Mouse (Mus musculus) spleen, adult 12 weeks (tissue): Measurements from ENCODE around the gene Baz2b.

Source experiments
- DNase-seq: peaks from one replicate; pipeline ENCODE4 v3.0.0; 2022; ENCODE audit warnings: low spot score

Baz2b gene

DNA sequence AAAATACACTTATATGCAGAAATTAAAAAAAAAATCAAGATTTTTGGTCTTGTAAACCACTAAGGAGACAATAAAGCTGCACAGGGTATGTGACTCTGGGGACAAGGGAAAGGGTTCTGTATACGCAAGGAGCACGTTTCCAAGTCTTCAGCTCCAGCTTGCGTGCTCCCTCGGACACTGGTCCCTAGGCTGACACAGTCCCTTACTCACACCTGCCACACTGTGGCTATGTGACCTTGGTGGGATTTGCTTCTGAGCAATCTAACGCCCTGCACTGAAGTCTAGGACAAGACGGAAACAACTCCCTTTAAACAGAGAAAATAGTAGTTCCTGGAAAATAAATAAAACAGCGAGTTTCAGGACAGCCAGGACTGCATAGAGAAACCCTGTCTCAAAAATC, 253.7 kb downstream of the Baz2b start:
- no peak for DNase-seq

DNA sequence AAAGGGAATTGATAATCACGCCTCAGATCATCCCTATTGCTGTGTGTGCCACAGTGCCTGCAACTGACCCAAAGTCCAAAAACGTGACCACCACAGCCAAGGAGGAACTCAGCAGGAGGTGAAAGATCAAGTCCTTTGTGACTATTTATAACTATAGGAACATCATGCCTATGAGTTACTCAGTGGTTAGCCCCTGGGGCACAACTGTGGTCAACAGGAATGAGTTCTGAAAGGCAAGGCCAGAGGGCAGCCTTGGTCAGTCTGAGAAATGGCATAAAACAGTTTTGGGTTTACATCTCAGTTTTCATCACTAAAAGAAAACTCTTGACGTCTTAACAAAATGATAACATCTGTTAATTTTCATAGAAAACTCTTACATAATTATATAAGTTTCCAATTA, 254.8 kb downstream of the Baz2b start:
- no peak for DNase-seq

DNA sequence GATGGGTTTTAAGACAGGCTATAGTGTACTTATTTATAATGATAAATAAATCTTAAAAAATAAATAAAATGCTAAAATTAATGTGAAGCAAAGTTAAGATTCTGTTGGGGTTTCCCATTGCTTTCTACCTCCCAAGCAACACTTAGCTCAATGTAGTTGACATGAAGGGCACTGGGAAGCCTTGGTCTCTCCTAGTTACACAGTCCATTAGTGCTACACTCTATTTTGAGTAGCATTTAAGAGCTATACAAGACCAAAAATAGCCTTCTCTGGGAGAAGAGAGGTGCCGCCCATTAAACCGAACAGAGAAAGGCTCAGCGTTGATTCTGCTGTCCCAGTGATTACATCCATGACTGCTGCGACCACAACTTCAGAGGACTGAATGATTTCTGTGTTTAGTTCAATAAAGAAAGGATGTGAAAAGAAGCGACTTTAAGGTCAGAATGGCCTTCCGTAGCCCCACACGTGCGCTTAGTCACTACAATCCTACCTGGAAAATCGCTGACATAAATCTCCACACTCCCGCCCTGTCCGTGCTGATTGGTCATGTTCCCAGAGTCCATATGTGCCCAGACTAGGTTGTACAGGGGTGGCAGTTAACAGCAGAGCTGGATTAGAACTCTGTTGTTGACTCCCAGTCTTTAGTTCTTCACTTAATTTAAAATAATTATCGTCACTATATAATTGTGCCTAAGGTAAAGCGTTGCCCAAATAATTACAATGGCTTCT, 257.2 kb downstream of the Baz2b start:
- DNase-seq = no peak

DNA sequence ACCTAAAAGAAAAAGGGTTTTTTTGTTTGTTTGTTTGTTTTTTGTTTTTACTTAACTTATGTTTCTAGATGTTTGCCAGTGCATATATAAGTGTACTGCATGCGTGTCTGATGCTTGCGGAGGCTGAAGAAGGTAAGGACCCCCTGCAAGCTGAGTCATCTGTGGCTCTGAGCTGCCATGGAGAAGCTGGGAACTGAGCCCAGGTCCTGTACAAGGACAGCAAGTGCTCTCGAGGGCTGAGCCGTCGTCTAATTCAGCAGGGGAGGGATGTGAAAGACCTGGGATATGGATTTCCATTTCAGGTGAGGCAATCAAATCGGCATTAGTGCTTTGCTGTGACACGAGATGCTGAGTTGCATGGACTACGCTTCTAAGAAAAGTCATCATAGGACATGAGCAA, 257.9 kb downstream of the Baz2b start:
- DNase-seq = no peak

DNA sequence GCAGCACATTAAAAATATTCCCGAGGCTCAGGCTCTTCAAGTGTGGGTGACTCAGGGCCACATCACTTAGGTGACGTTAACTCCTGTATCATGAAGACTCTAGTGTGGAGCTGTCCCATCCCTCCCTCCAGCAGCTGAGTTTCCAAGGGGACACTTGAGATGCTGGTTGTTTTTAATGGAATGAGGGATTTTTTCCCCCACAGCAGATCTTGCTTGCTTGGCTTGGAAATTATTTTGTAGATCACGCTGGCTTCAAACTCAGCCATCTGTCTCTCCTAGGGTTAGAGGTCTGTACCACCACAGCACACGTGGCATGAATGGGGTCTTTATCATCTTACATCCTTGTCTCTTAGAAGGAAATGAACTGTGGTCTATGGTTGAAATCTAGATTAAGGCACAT, 258.5 kb downstream of the Baz2b start:
- no peak for DNase-seq

DNA sequence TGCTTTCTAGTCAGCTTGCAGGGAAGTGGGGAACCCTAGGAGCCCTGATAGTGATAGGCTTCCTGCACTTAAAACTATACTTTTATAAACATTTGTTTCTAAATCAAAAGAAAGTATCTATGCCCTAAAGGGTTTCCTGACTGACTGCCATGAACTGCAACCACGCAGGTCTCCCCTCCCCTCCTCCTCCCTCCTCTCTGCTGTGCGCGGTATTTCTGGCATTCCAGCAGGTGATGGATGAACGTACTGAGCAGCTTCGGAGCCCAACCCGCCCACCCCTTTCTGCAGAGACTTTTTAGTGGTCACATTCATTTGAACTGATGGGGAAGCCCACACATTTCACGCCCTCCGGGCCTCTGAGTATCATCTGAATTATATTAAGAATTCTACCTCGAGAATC, 273.3 kb downstream of the Baz2b start:
- no peak for DNase-seq

DNA sequence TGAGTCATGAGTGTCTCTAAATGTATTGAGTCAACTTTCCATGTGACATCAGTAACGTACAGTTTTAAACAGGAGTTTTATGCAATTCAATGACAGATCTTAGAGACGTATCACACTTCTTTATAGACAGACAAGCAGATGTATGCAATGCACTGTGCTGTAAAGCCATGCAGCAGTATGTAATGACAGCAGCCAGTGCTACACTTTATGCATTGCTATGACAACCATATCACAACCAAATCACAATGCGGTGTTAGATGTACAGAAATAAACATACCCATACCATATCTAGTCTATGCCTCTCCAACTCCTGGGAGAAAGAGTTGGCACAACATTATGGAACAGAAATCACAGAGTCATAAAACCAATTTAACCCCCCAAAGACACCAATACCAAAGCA, 276.5 kb downstream of the Baz2b start:
- DNase-seq = no peak

DNA sequence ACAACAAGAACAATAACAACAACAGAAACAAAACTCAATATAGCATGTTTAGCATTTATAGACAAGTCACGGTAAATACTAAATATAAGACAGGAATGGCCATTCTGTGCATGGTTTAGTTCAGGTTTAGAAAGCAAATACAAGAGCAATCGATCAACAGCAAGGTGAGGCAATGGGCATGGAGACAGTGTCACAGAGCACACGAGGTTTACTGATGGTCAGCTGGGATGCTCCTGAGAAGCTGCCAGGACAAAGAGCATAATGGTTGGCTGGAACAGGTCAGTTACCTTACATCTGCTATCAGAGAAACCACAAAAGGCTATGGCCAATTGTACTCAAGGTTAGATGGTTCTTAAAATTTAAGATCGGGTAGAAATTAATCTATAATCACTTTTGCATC, 277.4 kb downstream of the Baz2b start:
- no peak for DNase-seq

DNA sequence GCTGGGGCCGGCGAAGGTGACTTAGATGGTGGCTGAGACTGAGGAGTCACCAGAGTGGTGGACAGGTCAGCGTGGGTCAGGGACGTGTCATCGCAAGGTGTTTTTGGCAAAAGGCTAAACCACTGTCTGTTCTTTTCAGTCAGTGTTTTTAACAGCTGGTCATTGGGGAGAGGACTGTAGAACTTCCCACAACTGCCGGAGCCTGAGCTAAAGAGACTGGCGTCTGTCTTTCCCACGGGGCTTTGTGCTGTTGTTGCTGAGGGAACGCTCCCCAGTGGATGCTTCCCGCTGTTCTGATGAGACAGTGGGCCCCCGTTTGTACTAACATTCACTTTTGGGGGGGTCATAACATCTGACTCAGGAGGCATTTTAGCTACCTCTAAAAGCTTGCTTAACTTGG, 296.0 kb downstream of the Baz2b start:
- DNase-seq = no peak

DNA sequence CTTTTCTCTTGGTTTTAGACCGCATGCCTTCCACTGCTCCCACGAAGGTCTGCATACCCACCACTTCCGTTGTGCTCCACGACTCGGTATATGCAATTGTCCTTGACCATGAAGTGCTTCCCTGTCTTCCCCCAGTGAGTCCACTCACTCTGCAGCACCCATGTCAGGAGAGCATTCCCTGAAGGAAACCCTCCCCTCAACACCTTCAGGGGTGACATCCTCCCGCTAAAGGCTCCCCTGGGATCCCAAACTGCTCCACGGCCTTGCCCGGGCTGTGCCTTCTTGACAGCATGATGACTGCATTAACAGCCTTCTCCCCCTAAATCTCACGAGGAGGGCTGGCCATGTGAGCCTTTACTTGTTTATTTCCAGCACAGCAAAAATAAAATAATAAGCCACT, 301.6 kb downstream of the Baz2b start:
- DNase-seq = no peak

DNA sequence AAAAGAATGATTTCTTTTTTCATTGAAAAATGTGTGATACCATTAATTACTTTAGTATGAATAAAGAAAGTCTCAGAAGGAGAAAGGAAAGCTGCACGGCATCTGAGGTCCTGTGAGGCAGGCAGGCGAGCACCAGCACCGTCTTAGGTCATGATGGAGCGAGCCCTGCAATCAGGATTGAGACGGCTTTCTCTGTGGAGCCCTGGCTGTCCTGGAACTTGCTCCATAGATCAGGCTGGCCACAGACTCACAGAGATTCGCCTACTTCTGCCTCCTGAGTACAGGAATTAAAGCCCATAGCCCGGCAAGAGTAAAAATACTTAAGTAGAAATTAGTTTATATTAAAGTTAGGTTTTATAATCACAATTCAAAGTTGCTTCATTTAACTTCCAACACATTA, 305.6 kb downstream of the Baz2b start:
- no peak for DNase-seq

DNA sequence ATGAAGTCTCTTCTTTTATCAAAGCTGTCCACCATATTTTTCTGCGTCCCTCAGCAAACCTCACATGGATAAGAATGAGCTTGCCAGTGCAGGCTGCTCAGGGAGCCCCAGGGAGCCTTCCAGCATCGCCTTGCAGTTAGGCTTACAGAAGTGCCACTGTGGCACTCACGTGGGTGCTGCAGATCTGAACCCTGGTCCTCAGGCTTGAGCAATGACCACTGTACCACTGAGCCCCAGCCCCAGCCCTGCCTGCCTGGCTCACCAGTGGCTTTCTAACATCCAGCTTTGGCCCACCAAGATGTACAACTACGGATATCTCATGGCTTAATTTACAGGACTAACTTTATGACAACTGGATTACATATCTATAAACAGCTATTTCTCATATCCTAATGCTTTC, 311.0 kb downstream of the Baz2b start:
- no peak for DNase-seq

DNA sequence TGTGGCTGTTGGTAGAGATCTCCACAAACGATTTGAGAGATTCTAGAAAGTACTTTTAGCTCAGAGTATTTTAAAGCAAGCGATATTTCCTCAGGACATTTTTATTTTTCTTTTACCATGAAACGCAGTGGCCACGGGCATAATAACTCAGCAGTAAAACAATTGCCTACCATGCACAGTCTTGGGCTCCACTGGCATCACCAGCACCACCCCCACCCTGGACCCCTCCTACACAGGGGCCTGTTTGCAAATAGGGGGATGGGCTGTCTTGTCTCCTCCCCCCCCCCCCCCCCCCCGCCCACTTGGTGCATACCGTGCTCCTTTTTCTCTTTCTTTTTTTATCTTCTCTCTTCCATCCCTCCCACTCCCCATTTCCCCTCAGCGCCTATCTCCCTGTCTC, 311.5 kb downstream of the Baz2b start:
- no peak for DNase-seq

DNA sequence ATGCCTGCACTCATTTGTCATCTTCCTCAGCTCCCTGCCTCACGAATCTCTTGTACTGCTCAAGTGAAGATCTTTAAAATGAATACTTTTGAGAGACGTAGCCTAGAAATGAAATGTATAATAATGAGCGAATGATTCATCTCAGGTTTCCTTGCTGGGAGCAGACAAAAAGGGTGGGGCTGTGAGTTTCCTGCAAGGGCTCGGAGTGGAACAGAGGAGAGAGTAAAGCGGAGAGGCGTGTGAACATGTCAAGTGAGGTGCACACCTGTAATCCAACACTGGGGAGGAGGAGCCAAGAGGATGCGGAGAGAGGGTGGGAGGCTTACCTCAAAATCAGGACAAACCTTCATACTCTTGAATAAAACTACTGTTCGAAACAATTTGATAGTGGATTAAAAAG, 312.8 kb downstream of the Baz2b start:
- no peak for DNase-seq

DNA sequence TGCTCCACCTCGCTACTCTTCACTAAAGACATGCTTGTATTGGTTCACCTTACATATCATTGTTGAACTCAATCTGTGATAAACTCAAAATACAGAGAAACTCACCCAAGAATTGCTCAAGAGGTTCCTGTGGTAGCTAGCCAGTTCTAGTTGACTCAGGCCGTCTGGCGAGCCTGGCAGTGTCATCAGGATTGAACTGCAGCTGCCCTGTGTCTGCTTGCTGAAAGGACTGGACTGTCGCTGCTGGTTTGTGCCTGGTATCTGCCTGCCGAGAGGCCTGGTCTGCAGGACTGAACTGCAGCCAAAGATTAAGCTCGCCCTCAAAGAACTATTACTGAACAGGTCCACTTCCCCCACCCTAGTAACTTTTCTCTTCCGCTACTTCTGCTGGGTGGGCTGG, 313.2 kb downstream of the Baz2b start:
- no peak for DNase-seq

DNA sequence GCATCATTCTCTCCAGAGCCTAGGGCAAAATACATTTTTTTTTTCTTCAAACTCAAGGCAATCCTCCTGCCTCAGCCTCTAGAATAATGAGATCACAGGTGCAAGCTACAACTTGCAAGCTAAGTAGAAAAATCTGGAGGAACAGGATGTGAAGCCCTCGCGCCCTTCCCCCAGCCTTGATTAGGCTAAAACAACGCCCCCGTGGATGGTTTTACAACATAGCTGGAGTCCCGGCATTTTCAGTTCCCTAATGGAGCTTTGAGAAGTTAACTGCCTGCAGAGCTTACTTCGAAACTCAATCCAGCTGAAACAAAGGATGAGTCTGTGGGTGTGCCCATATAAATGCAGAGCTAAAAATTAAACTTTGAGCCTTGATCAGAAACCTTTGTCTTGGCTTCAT, 319.9 kb downstream of the Baz2b start:
- no peak for DNase-seq

DNA sequence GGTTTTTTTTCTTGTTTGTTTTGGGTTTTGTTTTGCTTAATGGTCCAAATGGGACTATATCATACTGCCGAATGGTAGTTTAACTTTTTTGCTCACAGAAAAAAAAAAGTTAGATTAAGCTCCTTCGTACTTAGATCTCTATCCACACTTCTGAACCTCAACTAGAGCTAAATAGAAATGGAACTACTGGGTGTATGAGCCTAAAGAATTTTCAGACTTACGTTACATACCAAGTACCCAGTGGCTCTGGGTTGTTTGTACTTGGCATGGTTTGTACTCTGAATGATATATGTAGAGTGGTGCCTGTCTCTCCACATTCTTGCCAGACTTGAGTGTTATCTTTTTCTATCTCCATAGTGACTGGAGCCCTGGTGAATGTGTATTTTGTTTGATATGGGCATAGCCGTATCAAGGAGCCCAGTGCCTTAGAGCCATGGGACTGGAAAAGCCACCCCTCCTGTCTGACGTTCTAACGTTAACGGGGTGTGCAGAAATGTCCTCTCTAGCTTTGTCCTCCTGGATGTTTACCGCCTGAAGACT, 326.8 kb downstream of the Baz2b start:
- DNase-seq = peak; percentile 13

DNA sequence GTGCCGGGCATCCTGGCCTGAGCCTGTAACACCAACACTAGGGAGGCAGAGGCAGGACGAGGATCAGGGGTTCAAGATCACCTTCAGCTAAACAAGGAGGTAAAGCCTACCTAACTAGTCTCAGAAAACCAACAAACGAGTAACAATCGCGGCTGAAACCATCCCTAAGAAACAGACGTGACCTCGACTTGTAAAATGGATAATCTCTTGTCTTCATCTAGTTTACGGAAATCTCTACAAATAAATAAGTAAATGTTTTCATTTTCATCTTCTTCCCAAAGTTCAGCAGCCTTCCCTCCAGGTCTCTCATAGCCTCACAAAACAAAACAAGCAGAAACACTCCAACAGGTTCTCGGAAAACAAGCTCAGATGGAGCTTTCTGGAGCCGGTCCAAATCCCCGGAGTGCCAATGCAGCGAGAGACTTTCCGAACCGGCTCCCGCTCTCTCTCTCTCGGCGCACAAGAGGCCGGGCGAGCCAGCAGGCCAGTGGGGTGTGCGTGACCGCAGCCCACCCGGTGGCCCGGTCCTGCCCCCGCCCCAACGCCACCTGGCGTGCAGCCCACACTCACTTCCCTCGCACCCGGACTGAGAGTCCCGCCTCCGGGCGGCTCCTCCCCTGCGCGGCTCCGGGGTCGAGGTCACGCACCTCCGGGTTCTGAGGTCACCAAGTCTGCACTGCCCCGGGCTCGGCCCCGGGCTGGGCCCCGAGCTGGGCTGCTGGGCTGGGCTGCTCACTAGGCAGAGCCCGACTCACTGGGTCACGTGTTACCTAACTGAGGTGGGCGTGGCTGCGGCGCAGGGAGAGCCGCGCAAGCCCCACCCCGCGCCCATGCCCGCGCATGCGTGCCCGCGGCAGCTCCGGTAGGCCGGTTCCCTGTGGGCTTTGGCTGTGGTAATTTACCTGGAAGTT, 327.6 kb downstream of the Baz2b start, which contains the start of gene Wdsub1:
TSS of gene Wdsub1 (minus strand) at position 761 of the 911 bp plus-strand sequence.
- DNase-seq = peak; percentile 88

DNA sequence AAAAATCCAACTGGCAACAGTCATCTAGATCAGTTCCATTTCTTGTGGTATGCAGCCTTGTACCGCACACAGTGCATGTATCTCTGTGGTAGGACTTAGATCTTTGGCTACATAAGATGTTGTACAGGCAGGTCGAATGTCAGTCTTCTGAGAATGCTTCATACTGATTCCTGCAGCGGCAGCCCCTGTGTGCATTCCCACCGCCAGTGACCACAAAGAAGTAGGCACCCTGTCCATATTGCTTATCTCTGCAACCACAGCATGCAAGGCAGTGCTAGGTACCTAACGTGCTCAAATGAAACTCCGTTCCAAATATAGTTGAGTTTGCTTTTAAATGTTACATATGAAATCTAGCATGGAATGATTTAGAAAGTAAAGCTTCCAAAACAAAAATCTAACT, 328.2 kb downstream of the Baz2b start:
- no peak for DNase-seq

DNA sequence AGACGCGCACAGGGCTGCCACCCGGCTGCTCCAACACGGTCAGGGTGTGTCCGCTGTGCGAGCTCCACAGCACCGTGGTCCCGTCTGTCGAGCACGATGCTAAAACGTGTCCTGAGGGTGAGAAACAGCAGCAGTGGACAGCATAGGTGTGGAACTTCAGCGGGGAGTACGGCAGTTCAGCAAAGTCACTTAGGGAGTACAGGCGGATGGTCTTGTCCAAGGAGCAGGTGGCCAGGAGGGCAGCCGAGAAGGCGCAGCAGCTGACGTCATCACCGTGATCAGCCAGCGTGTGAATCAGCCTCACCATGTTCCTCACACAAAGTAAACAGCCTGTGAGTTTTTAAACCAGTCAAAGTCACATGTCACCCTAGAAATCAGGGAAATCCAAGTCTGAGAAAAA, 331.4 kb downstream of the Baz2b start:
- no peak for DNase-seq

DNA sequence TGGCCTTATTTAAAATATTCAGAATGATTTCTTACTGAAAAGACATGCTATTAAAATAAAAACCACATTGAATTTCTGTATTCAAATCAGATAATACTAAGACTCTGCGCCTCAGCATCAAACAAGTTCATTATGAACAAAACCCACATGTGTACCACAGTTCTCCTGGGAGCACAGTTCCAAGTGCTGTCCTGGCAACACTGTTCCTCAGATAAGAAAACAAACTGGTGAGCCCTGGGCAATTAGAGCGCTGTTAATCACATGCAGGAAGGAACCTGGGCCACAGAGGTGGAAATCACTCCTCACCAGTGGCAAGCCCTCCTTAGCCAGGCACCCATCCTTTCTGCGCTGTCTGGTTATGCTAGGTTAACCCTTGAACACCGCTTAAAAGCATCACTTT, 332.3 kb downstream of the Baz2b start:
- DNase-seq = no peak

DNA sequence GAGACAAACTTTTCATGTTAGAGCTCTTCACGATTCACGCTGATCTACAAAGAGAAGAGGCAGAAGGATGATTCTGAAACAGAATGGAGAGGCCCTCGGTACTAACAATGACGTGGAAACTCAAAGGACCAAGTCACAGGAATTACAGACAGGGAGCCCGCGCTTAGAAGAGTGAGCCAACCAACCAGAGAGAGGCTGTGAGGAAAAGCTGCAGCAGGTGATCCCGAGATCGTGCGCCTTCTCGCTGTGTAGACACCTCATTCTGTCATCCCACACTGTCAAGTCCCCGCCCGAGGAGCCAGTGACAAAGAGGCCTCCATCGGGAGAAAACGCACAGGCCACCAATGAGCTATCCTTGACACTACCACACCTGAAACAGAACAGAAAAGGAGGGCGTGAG, 333.2 kb downstream of the Baz2b start:
- DNase-seq = no peak

DNA sequence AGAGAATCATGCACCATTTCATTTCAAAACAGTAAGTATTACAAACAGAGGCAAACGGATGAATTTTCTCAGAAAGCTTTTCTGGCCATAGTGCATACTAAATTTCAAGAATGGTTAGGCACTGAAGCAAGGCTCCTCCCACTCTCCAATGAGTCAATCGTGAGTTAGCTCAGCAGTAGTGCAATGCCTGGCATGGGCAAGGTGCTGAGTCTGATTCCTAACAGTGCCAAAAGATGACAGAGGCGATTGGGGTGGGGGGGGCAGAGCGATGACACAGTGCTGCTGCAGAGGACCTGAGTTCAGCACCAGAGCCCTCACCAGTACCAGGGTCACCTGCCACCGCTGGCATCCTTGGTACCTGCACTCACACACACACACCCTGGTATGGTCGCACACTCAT, 339.1 kb downstream of the Baz2b start:
- DNase-seq = no peak
